Mouse (Mus musculus) erythroblast, embryonic 14.5 days (primary cell): Measurements from ENCODE around the gene Emc7. TPM values are rescaled to one million over a fixed set of nuclear protein-coding genes. Genes with fewer than 3 reads are reported as not detected.
"Not testable (repeated sequence)": the region's sequence is repeated elsewhere in the genome, so short reads cannot be mapped to it uniquely, and the experiment has no call there.

ENCODE experiments used
- H3K27me3 ChIP-seq: 2 replicates; pipeline ENCODE4 v1.6.1; 2012; ENCODE audit warnings: inconsistent platforms; ENCODE audit not compliant: control insufficient read depth
- H3K36me3 ChIP-seq: 2 replicates; pipeline ENCODE4 v1.6.1; 2012; ENCODE audit warnings: mild to moderate bottlenecking, inconsistent platforms; ENCODE audit not compliant: control insufficient read depth
- H3K4me1 ChIP-seq: 2 replicates; pipeline ENCODE4 v1.6.1; 2012; ENCODE audit warnings: inconsistent platforms; ENCODE audit not compliant: control insufficient read depth
- H3K4me3 ChIP-seq: replicated peaks from 2 replicates; pipeline ENCODE3; 2012; ENCODE audit warnings: moderate library complexity, mild to moderate bottlenecking, inconsistent platforms
- H3K9me3 ChIP-seq: 2 replicates; pipeline ENCODE4 v1.6.1; 2012; ENCODE audit warnings: low read length, inconsistent platforms, mixed read lengths; ENCODE audit not compliant: control insufficient read depth
- GATA1 ChIP-seq: IDR thresholded peaks from 2 replicates; pipeline ENCODE4 v1.6.1; 2012; ENCODE audit warnings: low read length, inconsistent platforms, mixed read lengths
- TAL1 ChIP-seq: IDR thresholded peaks from 3 replicates; pipeline ENCODE4 v1.6.1; 2012; ENCODE audit warnings: low read length, inconsistent platforms, mixed read lengths
- polyA plus RNA-seq: library from polyadenylated mRNA; stranded (reverse); fragments of >175 nt; gene quantifications from 2 replicates; pipeline ENCODE4 v1.2.3, GENCODE M21; 2012

Emc7 gene
- polyA plus RNA-seq, 1 experiment, result 0.18 TPM

- H3K4me3 ChIP-seq, result no peak overlapping the region
- H3K4me1 ChIP-seq, result no peaks in the 10 kb centered on the region
- no peaks in the 10 kb centered on the region for H3K27me3 ChIP-seq
- TF ChIP-seq GATA1 (no peak), TAL1 (no peak)
- no peaks in the 10 kb centered on the region for H3K9me3 ChIP-seq
- H3K36me3 ChIP-seq, result no peaks in the 10 kb centered on the region
Observed at GRCm38 (mm10) chr2:112443491-112443890, 11.3 kb upstream of the Emc7 start.

DNA sequence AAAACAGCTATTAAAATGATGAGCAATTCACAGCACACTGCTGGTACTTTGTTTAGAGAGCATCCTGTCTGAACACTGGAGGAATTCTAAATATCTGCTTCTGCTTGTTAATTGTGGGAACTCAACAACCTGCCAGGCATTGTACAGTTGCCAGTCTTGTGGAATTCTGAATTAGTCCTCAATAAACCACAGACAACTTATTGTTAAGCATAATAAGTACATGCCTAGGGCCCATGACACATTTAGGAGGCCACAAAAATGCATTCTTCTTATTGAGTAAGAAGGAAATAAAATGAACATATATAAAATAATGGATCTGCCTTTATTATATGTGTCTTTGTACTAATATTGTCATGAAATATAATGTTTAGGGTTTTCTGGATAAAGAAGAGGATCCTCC, 9.3 kb upstream of the Emc7 start:
- Histone ChIP-seq H3K36me3 (no peaks in the 10 kb centered on the region), H3K4me3 (no peak overlapping the region), H3K4me1 (peaks cover 3% of the 10 kb centered on the region), H3K9me3 (no peaks in the 10 kb centered on the region), H3K27me3 (no peaks in the 10 kb centered on the region)
- TF ChIP-seq GATA1 (no peak), TAL1 (no peak)

- peaks cover 15% of the 10 kb centered on the region for H3K4me1 ChIP-seq
- H3K4me3 ChIP-seq, H3K9me3 ChIP-seq, H3K27me3 ChIP-seq, H3K36me3 ChIP-seq: not testable (repeated sequence)
Observed at GRCm38 (mm10) chr2:112448046-112448445, 6.8 kb upstream of the Emc7 start.

- Histone ChIP-seq H3K4me3 (no peak overlapping the region), H3K27me3 (no peaks in the 10 kb centered on the region), H3K36me3 (no peaks in the 10 kb centered on the region), H3K9me3 (no peaks in the 10 kb centered on the region), H3K4me1 (peaks cover 16% of the 10 kb centered on the region)
- TF ChIP-seq TAL1 (no peak), GATA1 (no peak)
Observed at GRCm38 (mm10) chr2:112448510-112449059, 6.2 kb upstream of the Emc7 start.

GRCm38 (mm10) chr2:112449597-112450296, 5.0 kb upstream of the Emc7 start:
- no peak for TF ChIP-seq GATA1
- TF ChIP-seq TAL1, result no peak
- no peaks in the 10 kb centered on the region for H3K27me3 ChIP-seq
- no peak overlapping the region for H3K4me3 ChIP-seq
- no peaks in the 10 kb centered on the region for H3K36me3 ChIP-seq
- H3K4me1 ChIP-seq, result peaks cover 22% of the 10 kb centered on the region
- H3K9me3 ChIP-seq, result no peaks in the 10 kb centered on the region

DNA sequence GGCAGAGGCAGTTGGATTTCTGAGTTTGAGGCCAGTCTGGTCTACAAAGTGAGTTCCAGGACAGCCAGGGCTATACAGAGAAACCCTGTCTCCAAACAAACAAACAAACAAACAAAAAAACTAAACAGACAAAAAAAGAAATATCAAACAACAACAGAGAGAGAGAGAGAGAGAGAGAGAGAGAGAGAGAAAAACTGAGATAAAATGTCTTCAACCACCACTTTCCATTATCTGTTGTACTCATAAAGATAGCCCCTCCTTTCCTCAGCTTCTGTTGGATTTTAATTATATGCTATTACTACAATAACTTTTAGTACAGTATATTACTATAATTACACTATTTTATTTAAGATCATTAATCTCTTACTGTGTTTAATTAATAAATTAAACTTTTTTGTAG, 2.3 kb upstream of the Emc7 start:
- H3K36me3 ChIP-seq, H3K27me3 ChIP-seq, H3K9me3 ChIP-seq, H3K4me3 ChIP-seq: not testable (repeated sequence)
- peaks cover 36% of the 10 kb centered on the region for H3K4me1 ChIP-seq

- Histone ChIP-seq H3K4me1 (peaks cover 38% of the 10 kb centered on the region), H3K4me3 (peak overlapping the region; percentile 79), H3K36me3 (peaks cover 10% of the 10 kb centered on the region), H3K9me3 (no peaks in the 10 kb centered on the region), H3K27me3 (no peaks in the 10 kb centered on the region)
- no peak for TF ChIP-seq GATA1
- TF ChIP-seq TAL1, result no peak
Observed at GRCm38 (mm10) chr2:112454125-112454861, 504 bp upstream of the Emc7 start.

DNA sequence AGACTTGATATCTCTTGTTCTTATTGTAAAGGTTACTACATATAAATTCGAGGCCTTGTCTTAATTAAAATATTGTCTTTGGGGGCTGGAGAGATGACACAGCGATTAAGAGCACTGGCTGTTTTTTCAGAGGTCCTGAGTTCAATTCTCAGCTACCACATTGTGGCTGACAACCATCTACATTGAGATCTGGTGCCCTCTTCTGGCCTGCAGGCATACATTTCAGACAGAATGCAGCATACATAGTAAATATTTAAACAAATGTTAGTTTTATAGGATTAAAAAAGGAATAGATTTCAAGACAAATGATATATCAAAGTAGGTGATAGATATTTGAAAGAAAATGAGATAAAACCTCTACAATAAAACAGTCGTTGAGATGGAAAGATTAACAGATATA, 5.8 kb downstream of the Emc7 start:
- peaks cover 56% of the 10 kb centered on the region for H3K36me3 ChIP-seq
- no peaks in the 10 kb centered on the region for H3K27me3 ChIP-seq
- H3K9me3 ChIP-seq, result peaks cover 2% of the 10 kb centered on the region
- H3K4me3 ChIP-seq, result no peak overlapping the region
- H3K4me1 ChIP-seq, result peaks cover 15% of the 10 kb centered on the region
- no peak for TF ChIP-seq GATA1
- no peak for TF ChIP-seq TAL1

GRCm38 (mm10) chr2:112469542-112469941, 14.7 kb downstream of the Emc7 start:
- Histone ChIP-seq H3K36me3 (peaks cover 53% of the 10 kb centered on the region), H3K9me3 (no peaks in the 10 kb centered on the region), H3K4me3 (no peak overlapping the region), H3K27me3 (no peaks in the 10 kb centered on the region), H3K4me1 (no peaks in the 10 kb centered on the region)
- TF ChIP-seq TAL1, result no peak
- no peak for TF ChIP-seq GATA1

DNA sequence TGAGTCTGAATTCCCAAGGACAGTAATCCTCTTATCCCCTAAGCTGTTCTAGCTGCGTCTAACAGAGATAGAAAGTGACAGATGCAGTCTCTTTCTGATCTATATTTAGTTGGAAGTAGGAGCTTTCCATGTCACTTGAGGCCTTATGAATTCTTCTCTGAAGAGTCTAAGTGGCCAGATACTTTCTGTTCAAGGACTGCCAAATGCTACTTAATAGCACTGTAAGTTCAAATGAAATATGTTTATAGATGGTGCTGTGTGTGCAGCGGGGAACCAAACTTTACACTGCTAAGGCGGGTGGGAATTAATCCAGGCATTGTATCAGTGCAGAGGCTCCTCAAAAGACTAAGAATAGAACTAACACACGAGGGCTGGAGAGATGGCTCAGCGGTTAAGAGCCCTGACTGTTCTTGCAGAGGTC, 16.2 kb downstream of the Emc7 start:
- Histone ChIP-seq H3K4me1 (no peaks in the 10 kb centered on the region), H3K27me3 (no peaks in the 10 kb centered on the region), H3K9me3 (no peaks in the 10 kb centered on the region), H3K4me3 (no peak overlapping the region), H3K36me3 (peaks cover 47% of the 10 kb centered on the region)
- no peak for TF ChIP-seq GATA1
- no peak for TF ChIP-seq TAL1
